Comparison of ENCODE assay signal across 28 mouse cellular contexts in the genomic region with DNA sequence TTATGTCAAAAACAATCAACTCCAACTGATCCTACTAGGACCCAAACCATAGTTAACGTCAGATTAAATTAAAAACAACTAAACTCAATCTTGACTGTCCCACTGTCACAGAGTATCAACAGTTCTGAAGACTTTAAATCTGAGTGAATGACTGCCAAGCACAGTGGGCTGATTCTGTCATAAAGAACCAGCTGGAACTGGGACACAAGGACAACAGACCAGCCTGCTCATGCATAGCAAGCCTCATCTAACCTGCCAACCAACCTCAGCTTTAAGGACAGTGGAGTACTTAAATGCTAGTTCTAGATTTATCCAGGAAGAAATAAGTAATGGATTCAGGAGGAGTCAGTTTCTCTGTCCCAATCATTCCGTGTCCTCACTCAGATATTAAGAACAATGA. TPM values are rescaled to one million over a fixed set of nuclear protein-coding genes. Genes with fewer than 3 reads are reported as not detected.
A peak's percentile ranks its signal among the peaks of the same experiment; 100 is the strongest.
DNase-seq lines count a peak whose midpoint lies in the region; ATAC-seq lines count a peak whose summit lies in the region.
"Had no signal": no experiment of that assay in that cellular context is flagged by ENCODE, and none has a peak within 500 bp of the region (broad histone marks: within the 10 kb centered on the region; RNA-seq: fewer than 3 reads in every experiment).

No protein-coding gene starts in this region.

- WGBS in liver, embryonic 13.5 days (ENCODE audit: insufficient replicate concordance): 84% methylated on average over 2 of the region's 2 CpGs
- WGBS in liver, embryonic 11.5 days: 89% methylated on average over 2 of the region's 2 CpGs
- WGBS in liver, embryonic 15.5 days (ENCODE audit: insufficient replicate concordance): 75% methylated on average over 2 of the region's 2 CpGs

- peak overlapping the region; percentile 73 for H3K27ac ChIP-seq in liver, embryonic 13.5 days
- H3K27ac ChIP-seq in liver, embryonic 11.5 days (ENCODE audit: low read depth, low read length): no peak overlapping the region
- H3K27ac ChIP-seq in liver, embryonic 15.5 days (replicated peaks): peak overlapping the region; percentile 65; the same call in 1 of the 2 replicates
- H3K27ac ChIP-seq: embryonic facial prominence, embryonic 10.5 days; embryonic facial prominence, embryonic 13.5 days; forebrain, embryonic 12.5 days; forebrain, embryonic 15.5 days; heart, embryonic 15.5 days; hindbrain, embryonic 10.5 days; hindbrain, embryonic 13.5 days had no signal

- peaks cover 68% of the 10 kb centered on the region for H3K4me1 ChIP-seq in liver, embryonic 13.5 days (replicated peaks)
- peaks cover 19% of the 10 kb centered on the region for H3K4me1 ChIP-seq in liver, embryonic 11.5 days (replicated peaks; ENCODE audit: control insufficient read depth, insufficient read depth, low read length)
- H3K4me1 ChIP-seq in liver, embryonic 15.5 days (replicated peaks): peaks cover 49% of the 10 kb centered on the region
- H3K4me1 ChIP-seq: embryonic facial prominence, embryonic 10.5 days; embryonic facial prominence, embryonic 13.5 days; forebrain, embryonic 12.5 days; heart, embryonic 15.5 days; hindbrain, embryonic 10.5 days; hindbrain, embryonic 13.5 days had no signal

- H3K36me3 ChIP-seq in liver, embryonic 13.5 days: peaks cover 14% of the 10 kb centered on the region
- H3K36me3 ChIP-seq in liver, embryonic 11.5 days (ENCODE audit: control insufficient read depth, insufficient read depth, low read length): no peaks in the 10 kb centered on the region
- peaks cover 18% of the 10 kb centered on the region for H3K36me3 ChIP-seq in liver, embryonic 15.5 days (replicated peaks)
- H3K36me3 ChIP-seq: forebrain, embryonic 15.5 days; heart, embryonic 12.5 days; hindbrain, embryonic 10.5 days had no signal

- no peaks in the 10 kb centered on the region for H3K27me3 ChIP-seq in liver, embryonic 13.5 days
- no peaks in the 10 kb centered on the region for H3K27me3 ChIP-seq in liver, embryonic 11.5 days (replicated peaks; ENCODE audit: control insufficient read depth, insufficient read depth, low read length)
- no peaks in the 10 kb centered on the region for H3K27me3 ChIP-seq in liver, embryonic 15.5 days
- H3K27me3 ChIP-seq: embryonic facial prominence, embryonic 13.5 days; forebrain, embryonic 12.5 days; forebrain, embryonic 15.5 days; heart, embryonic 12.5 days; heart, embryonic 15.5 days; hindbrain, embryonic 13.5 days had no signal

- no peak overlapping the region for H3K4me2 ChIP-seq in liver, embryonic 13.5 days
- no peak overlapping the region for H3K4me2 ChIP-seq in liver, embryonic 11.5 days
- H3K4me2 ChIP-seq in liver, embryonic 15.5 days: 0 out of 2 replicates have a peak overlapping the region, but pooled peaks have one; percentile 35
- H3K4me2 ChIP-seq: embryonic facial prominence, embryonic 13.5 days; forebrain, embryonic 12.5 days; forebrain, embryonic 15.5 days; heart, embryonic 12.5 days; heart, embryonic 15.5 days; hindbrain, embryonic 13.5 days had no signal

- no peaks in the 10 kb centered on the region for H3K9me3 ChIP-seq in liver, embryonic 13.5 days (replicated peaks)
- no peaks in the 10 kb centered on the region for H3K9me3 ChIP-seq in liver, embryonic 11.5 days (ENCODE audit: control insufficient read depth, low read length)
- H3K9me3 ChIP-seq in liver, embryonic 15.5 days (replicated peaks): no peaks in the 10 kb centered on the region
- H3K9me3 ChIP-seq: embryonic facial prominence, embryonic 10.5 days; embryonic facial prominence, embryonic 13.5 days; forebrain, embryonic 12.5 days; forebrain, embryonic 15.5 days; heart, embryonic 12.5 days; heart, embryonic 15.5 days; hindbrain, embryonic 10.5 days; hindbrain, embryonic 13.5 days had no signal

- H3K4me3 ChIP-seq in liver, embryonic 13.5 days (replicated peaks): no peak overlapping the region
- H3K4me3 ChIP-seq in liver, embryonic 11.5 days (ENCODE audit: low read depth, low read length): no peak overlapping the region
- H3K4me3 ChIP-seq in liver, embryonic 15.5 days (replicated peaks): no peak overlapping the region
- H3K4me3 ChIP-seq: embryonic facial prominence, embryonic 10.5 days; embryonic facial prominence, embryonic 13.5 days; erythroblast, embryonic 14.5 days; forebrain, embryonic 12.5 days; forebrain, embryonic 15.5 days; heart, embryonic 12.5 days; heart, embryonic 15.5 days; hindbrain, embryonic 10.5 days; hindbrain, embryonic 13.5 days had no signal

- peak; percentile 19 for DNase-seq in kidney, adult 9 months
- no peak for DNase-seq in kidney, adult 18-20 months
- DNase-seq in liver, embryonic 13.5 days: no peak
- no peak for DNase-seq in liver, embryonic 11.5 days (ENCODE audit: low spot score)
- DNase-seq in lung, postnatal 36 days: no peak
- DNase-seq: adrenal gland, adult 2 months; adrenal gland, postnatal 14 days; cerebellum, adult 11-12 months; cerebellum, adult 8-10 months; cerebellum, postnatal 10 days; cerebellum, postnatal 36 days; embryo, embryonic 11 days; gastrocnemius, postnatal 25 days; heart, adult 18-20 months; heart, postnatal 10 days; heart, postnatal 36 days had no signal

- no peak for ATAC-seq in liver, embryonic 13.5 days (ENCODE audit: low read depth)
- no peak for ATAC-seq in liver, embryonic 11.5 days (replicated peaks; ENCODE audit: low FRiP score)
- no peak for ATAC-seq in liver, embryonic 15.5 days (ENCODE audit: insufficient read depth)
- ATAC-seq: CD4-positive, CD25-positive, alpha-beta regulatory T cell, adult 4 months; forebrain, embryonic 15.5 days; hindbrain, embryonic 16.5 days had no signal

- H3K9ac ChIP-seq in liver, embryonic 13.5 days: no peak overlapping the region
- no peak overlapping the region for H3K9ac ChIP-seq in liver, embryonic 11.5 days (ENCODE audit: low read depth, low read length)
- no peak overlapping the region for H3K9ac ChIP-seq in liver, embryonic 15.5 days
- H3K9ac ChIP-seq: embryonic facial prominence, embryonic 13.5 days; forebrain, embryonic 12.5 days; forebrain, embryonic 15.5 days; heart, embryonic 12.5 days; heart, embryonic 15.5 days; hindbrain, embryonic 13.5 days had no signal

RNA-seq across cellular contexts. Expression of gene Ndrg3, which starts 34.8 kb away (rescaled TPM):
- 41.1 and 45.2 TPM in 2 replicates for polyA plus RNA-seq in liver, embryonic 13.5 days (2015; fragmentation: Nextera tagmentation; extraction: Ambion mirVana)
- 58.9 and 68.3 TPM in 2 replicates for polyA plus RNA-seq in liver, embryonic 11.5 days (2014; fragmentation: Nextera tagmentation; extraction: Ambion mirVana)
- 32.9 and 35.1 TPM in 2 replicates for polyA plus RNA-seq in liver, embryonic 15.5 days (2015; fragmentation: Nextera tagmentation; extraction: Ambion mirVana)

RNA-seq across cellular contexts. Expression of gene Dsn1, which starts 49.9 kb away (rescaled TPM):
- polyA plus RNA-seq in liver, embryonic 13.5 days (2015; fragmentation: Nextera tagmentation; extraction: Ambion mirVana): 29.7 and 37.3 TPM in 2 replicates
- polyA plus RNA-seq in liver, embryonic 11.5 days (2014; fragmentation: Nextera tagmentation; extraction: Ambion mirVana): 45.0 and 45.7 TPM in 2 replicates
- polyA plus RNA-seq in liver, embryonic 15.5 days (2015; fragmentation: Nextera tagmentation; extraction: Ambion mirVana): 28.9 and 29.5 TPM in 2 replicates
